Mouse (Mus musculus) MEL (cell line): ENCODE results near the gene Smim24. TPM values are rescaled to one million over a fixed set of nuclear protein-coding genes. Genes with fewer than 3 reads are reported as not detected.

ENCODE experiments used
- DNase-seq: peaks from one replicate; pipeline ENCODE4 v3.0.0; 2011; ENCODE audit warnings: low read depth, low spot score
- H3K27ac ChIP-seq: 2 replicates; pipeline ENCODE4 v1.5.1; 2012; ENCODE audit warnings: low read depth, mild to moderate bottlenecking, control low read depth, low read length, moderate library complexity; ENCODE audit not compliant: control insufficient read depth
- H3K27me3 ChIP-seq, 2 experiments: fragments of 150-350 bp in 1 of 2; sonication (generic) in 1 of 2; 2 replicates each; pipeline ENCODE4 v1.6.1; 2012; ENCODE audit warnings: low read length in 2 of 2, mild to moderate bottlenecking in 2 of 2, improper control_type of control experiment in 1 of 2, moderate library complexity in 1 of 2; ENCODE audit not compliant: insufficient read depth in 2 of 2, control insufficient read depth in 1 of 2
- H3K36me3 ChIP-seq, 2 experiments: 2 replicates each; pipeline ENCODE4 v1.6.1; 2012 to 2014; ENCODE audit warnings: low read length in 2 of 2, improper control_type of control experiment in 1 of 2, inconsistent platforms in 1 of 2, mild to moderate bottlenecking in 1 of 2; ENCODE audit not compliant: insufficient read depth in 2 of 2, control insufficient read depth in 1 of 2
- H3K4me1 ChIP-seq, 2 experiments: fragments of 150-350 bp in 1 of 2; sonication (generic) in 1 of 2; 2 replicates each; pipeline ENCODE4 v1.6.1; 2012; ENCODE audit warnings: low read length in 2 of 2, improper control_type of control experiment in 1 of 2, mild to moderate bottlenecking in 1 of 2; ENCODE audit not compliant: insufficient read depth in 2 of 2, control insufficient read depth in 1 of 2
- H3K4me3 ChIP-seq, 2 experiments: fragments of 150-350 bp in 1 of 2; sonication (generic) in 1 of 2; 2 replicates each; pipeline ENCODE4 v1.5.1; 2012; ENCODE audit warnings: low read depth in 2 of 2, low read length in 2 of 2, mild to moderate bottlenecking in 2 of 2, moderate library complexity in 2 of 2, control low read depth in 1 of 2, improper control_type of control experiment in 1 of 2; ENCODE audit not compliant: control insufficient read depth in 1 of 2, insufficient read depth in 1 of 2
- H3K79me2 ChIP-seq: 2 replicates; pipeline ENCODE4 v1.6.1; 2012; ENCODE audit warnings: mild to moderate bottlenecking, low read length, moderate library complexity; ENCODE audit not compliant: control insufficient read depth, poor library complexity, insufficient read depth
- H3K9ac ChIP-seq: 2 replicates; pipeline ENCODE4 v1.6.1; 2012; ENCODE audit warnings: low read depth, mild to moderate bottlenecking, control low read depth, low read length, moderate library complexity; ENCODE audit not compliant: control insufficient read depth, poor library complexity, severe bottlenecking
- H3K9me3 ChIP-seq: fragments of 150-350 bp; sonication (generic); replicated peaks from 2 replicates; pipeline ENCODE4 v1.6.1; 2012; ENCODE audit warnings: mild to moderate bottlenecking, low read length, improper control_type of control experiment, moderate library complexity; ENCODE audit not compliant: insufficient read depth
- CHD1 ChIP-seq: IDR thresholded peaks from 2 replicates; pipeline ENCODE4 v1.6.1; 2012; ENCODE audit warnings: low read depth, mild to moderate bottlenecking, inconsistent platforms, low read length, improper control_type of control experiment
- CHD2 ChIP-seq: IDR thresholded peaks from 2 replicates; pipeline ENCODE4 v1.6.1; 2011; ENCODE audit warnings: low read length, improper control_type of control experiment
- CTCF ChIP-seq, 3 experiments: IDR thresholded peaks in 2 of 3; conservative IDR thresholded peaks in 1 of 3; 2 replicates each; pipeline ENCODE4 v1.5.1; 2011 to 2012; ENCODE audit warnings: low read length in 3 of 3, low read depth in 2 of 3, mild to moderate bottlenecking in 2 of 3, improper control_type of control experiment in 1 of 3, inconsistent platforms in 1 of 3, mixed read lengths in 1 of 3, moderate library complexity in 1 of 3; ENCODE audit not compliant: control insufficient read depth in 1 of 3, insufficient read depth in 1 of 3, poor library complexity in 1 of 3, severe bottlenecking in 1 of 3
- GABPA ChIP-seq: IDR thresholded peaks from 2 replicates; pipeline ENCODE4 v1.6.1; 2012; ENCODE audit warnings: low read depth, mild to moderate bottlenecking, inconsistent platforms, low read length, improper control_type of control experiment, moderate library complexity
- GATA1 ChIP-seq: IDR thresholded peaks from 2 replicates; pipeline ENCODE4 v1.6.1; 2011; ENCODE audit warnings: low read depth, low read length, improper control_type of control experiment
- HCFC1 ChIP-seq: IDR thresholded peaks from 2 replicates; pipeline ENCODE4 v1.6.1; 2012; ENCODE audit warnings: low read depth, mild to moderate bottlenecking, inconsistent platforms, low read length, improper control_type of control experiment, moderate library complexity
- MAFK ChIP-seq: IDR thresholded peaks from 2 replicates; pipeline ENCODE4 v1.6.1; 2011; ENCODE audit warnings: low read depth, mild to moderate bottlenecking, low read length, improper control_type of control experiment, borderline replicate concordance
- MAX ChIP-seq: IDR thresholded peaks from 2 replicates; pipeline ENCODE4 v1.6.1; 2011; ENCODE audit warnings: low read length, improper control_type of control experiment
- MAZ ChIP-seq: IDR thresholded peaks from 2 replicates; pipeline ENCODE4 v1.6.1; 2012; ENCODE audit warnings: low read depth, mild to moderate bottlenecking, inconsistent platforms, low read length, improper control_type of control experiment
- MXI1 ChIP-seq: IDR thresholded peaks from 2 replicates; pipeline ENCODE4 v1.6.1; 2011; ENCODE audit warnings: mild to moderate bottlenecking, low read depth, low read length, improper control_type of control experiment
- MYB ChIP-seq: IDR thresholded peaks from 2 replicates; pipeline ENCODE4 v1.6.1; 2011; ENCODE audit warnings: mild to moderate bottlenecking, low read depth, low read length, improper control_type of control experiment
- NELFE ChIP-seq: IDR thresholded peaks from 2 replicates; pipeline ENCODE4 v1.6.1; 2011; ENCODE audit warnings: low read depth, low read length, improper control_type of control experiment
- NRF1 ChIP-seq: IDR thresholded peaks from 2 replicates; pipeline ENCODE4 v1.6.1; 2014; ENCODE audit warnings: low read depth, mild to moderate bottlenecking, inconsistent platforms, low read length, improper control_type of control experiment, moderate library complexity; ENCODE audit not compliant: poor library complexity, insufficient read depth, severe bottlenecking
- POLR2A ChIP-seq, 2 experiments: IDR thresholded peaks; 2 replicates each; pipeline ENCODE4 v1.6.1; 2011 to 2012; ENCODE audit warnings: low read length in 2 of 2, mild to moderate bottlenecking in 2 of 2, control low read depth in 1 of 2, improper control_type of control experiment in 1 of 2, low read depth in 1 of 2, moderate library complexity in 1 of 2; ENCODE audit not compliant: control insufficient read depth in 1 of 2, insufficient read depth in 1 of 2, poor library complexity in 1 of 2
- POLR2AphosphoS2 ChIP-seq: IDR thresholded peaks from 2 replicates; pipeline ENCODE4 v1.6.1; 2011; ENCODE audit warnings: low read length, improper control_type of control experiment
- SIN3A ChIP-seq: IDR thresholded peaks from 2 replicates; pipeline ENCODE4 v1.6.1; 2012; ENCODE audit warnings: low read length, improper control_type of control experiment, inconsistent platforms
- SMC3 ChIP-seq: IDR thresholded peaks from 2 replicates; pipeline ENCODE4 v1.6.1; 2011; ENCODE audit warnings: low read depth, low read length, improper control_type of control experiment
- TBP ChIP-seq: IDR thresholded peaks from 2 replicates; pipeline ENCODE4 v1.8.0; 2011; ENCODE audit warnings: low read depth, low read length, improper control_type of control experiment
- TCF12 ChIP-seq: IDR thresholded peaks from 2 replicates; pipeline ENCODE4 v1.6.1; 2014; ENCODE audit warnings: low read depth, mild to moderate bottlenecking, inconsistent platforms, low read length, improper control_type of control experiment, moderate library complexity
- UBTF ChIP-seq: IDR thresholded peaks from 2 replicates; pipeline ENCODE4 v1.6.1; 2012; ENCODE audit warnings: low read depth, mild to moderate bottlenecking, inconsistent platforms, low read length, improper control_type of control experiment, moderate library complexity, borderline replicate concordance; ENCODE audit not compliant: insufficient read depth
- USF1 ChIP-seq: IDR thresholded peaks from 2 replicates; pipeline ENCODE4 v1.6.1; 2014; ENCODE audit warnings: low read depth, mild to moderate bottlenecking, inconsistent platforms, low read length, improper control_type of control experiment, moderate library complexity
- USF2 ChIP-seq, 2 experiments: IDR thresholded peaks; 2 replicates each; pipeline ENCODE4 v1.6.1; 2011 to 2012; ENCODE audit warnings: improper control_type of control experiment in 2 of 2, low read length in 2 of 2, borderline replicate concordance in 1 of 2, inconsistent platforms in 1 of 2, low read depth in 1 of 2, mild to moderate bottlenecking in 1 of 2; ENCODE audit not compliant: insufficient read depth in 1 of 2
- ZC3H11A ChIP-seq: IDR thresholded peaks from 2 replicates; pipeline ENCODE4 v1.6.1; 2012; ENCODE audit warnings: low read depth, mild to moderate bottlenecking, inconsistent platforms, low read length, improper control_type of control experiment
- ZKSCAN1 ChIP-seq: IDR thresholded peaks from 2 replicates; pipeline ENCODE4 v1.6.1; 2012; ENCODE audit warnings: low read depth, mild to moderate bottlenecking, inconsistent platforms, low read length, improper control_type of control experiment, moderate library complexity
- ZNF384 ChIP-seq: IDR thresholded peaks from 2 replicates; pipeline ENCODE4 v1.6.1; 2012; ENCODE audit warnings: low read depth, mild to moderate bottlenecking, inconsistent platforms, low read length, improper control_type of control experiment
- polyA plus RNA-seq, 2 experiments: library from polyadenylated mRNA; stranded (reverse) in 1 of 2; unstranded in 1 of 2; fragments of >175 nt in 1 of 2; fragments of >200 nt in 1 of 2; gene quantifications; 2 replicates each; pipeline versions ENCODE4 v1.2.1 to v1.2.4; 2012; ENCODE audit warnings: low replicate concordance in 2 of 2, low read depth in 1 of 2; ENCODE audit not compliant: insufficient read length in 2 of 2, insufficient read depth in 1 of 2, missing spikeins in 1 of 2
- total RNA-seq: library from RNA; depleted of rRNA; stranded (reverse); fragments of 300-350 nt; gene quantifications from 2 replicates; pipeline ENCODE4 v1.2.3, GENCODE M21; 2012

The Smim24 gene
- total and polyA plus RNA-seq, 3 experiments = 6.7 to 29.5 TPM; not detected in 1

- TF ChIP-seq ZNF384 = no peak
- no peak for TF ChIP-seq MAFK
- peak; percentile 28; the same call in 1 of the 2 replicates for TF ChIP-seq POLR2AphosphoS2
- TF ChIP-seq ZC3H11A = no peak
- peak; percentile 98 for TF ChIP-seq MXI1
- TF ChIP-seq SMC3 = no peak
- TF ChIP-seq GATA1 = no peak
- TF ChIP-seq USF2 (IDR thresholded peaks at IDR 0.05; ENCODE audit: borderline replicate concordance in 1 of 2, insufficient read depth in 1 of 2, low read depth in 1 of 2, low read length in 2 of 2) = no peak; a peak in 1 of 4 replicates
- peak; percentile 36; the same call in 1 of the 2 replicates for TF ChIP-seq MAZ
- TF ChIP-seq USF1 = peak; percentile 77
- no peak for TF ChIP-seq GABPA
- TF ChIP-seq, all 39 proteins: peak for 20
Measured at GRCm38 (mm10) chr10:81356352-81356990, 36.4 kb upstream of the Smim24 start (continued).

GRCm38 (mm10) chr10:81356991-81357844, 35.6 kb upstream of the Smim24 start, which contains the start of gene Mfsd12:
Gene Mfsd12, plus strand, starts transcription at chr10:81357491.
- no peak for TF ChIP-seq MYB
- TF ChIP-seq MAX = no peak
- TF ChIP-seq TBP = peak; percentile 77
- 0 out of 2 replicates have a peak, but pooled peaks have one; percentile 11 for TF ChIP-seq USF1
- peak; percentile 84 to 92 for TF ChIP-seq POLR2A (IDR thresholded peaks at IDR 0.05; ENCODE audit: control insufficient read depth in 1 of 2, insufficient read depth in 1 of 2, low read depth in 1 of 2, low read length in 2 of 2, poor library complexity in 1 of 2)
- TF ChIP-seq CHD2 = no peak
- TF ChIP-seq TCF12 = peak; percentile 72
- TF ChIP-seq SIN3A = peak; percentile 75
- peak; percentile 71 for TF ChIP-seq HCFC1
- peak; percentile 85 for TF ChIP-seq NELFE
- TF ChIP-seq CTCF (IDR thresholded peaks at IDR 0.05 in 2 of 3, conservative IDR thresholded peaks at IDR 0.05 in 1 of 3; ENCODE audit: control insufficient read depth in 1 of 3, insufficient read depth in 1 of 3, low read depth in 2 of 3, low read length in 3 of 3, poor library complexity in 1 of 3, severe bottlenecking in 1 of 3) = no peak
- TF ChIP-seq UBTF = 0 out of 2 replicates have a peak, but pooled peaks have one; percentile 58
- peak; percentile 26; the same call in 1 of the 2 replicates for TF ChIP-seq NRF1
- peak; percentile 56; the same call in 1 of the 2 replicates for TF ChIP-seq MXI1
- no peak for TF ChIP-seq ZKSCAN1
- TF ChIP-seq CHD1 = no peak
- H3K36me3 ChIP-seq = peaks cover 0 to 20% of the 10 kb centered on the region in 2 experiments; a peak in 3 of 4 replicates
- peaks cover 2 to 29% of the 10 kb centered on the region in 2 experiments; a peak in 3 of 4 replicates for H3K4me1 ChIP-seq
- DNase-seq = peak; percentile 94
- H3K27ac ChIP-seq = peak within 1 kb of the TSS; percentile 96
- no peaks in the 10 kb centered on the region for H3K9me3 ChIP-seq
- no peaks in the 10 kb centered on the region for H3K27me3 ChIP-seq
- peak within 1 kb of the TSS; percentile 62 to 68 for H3K4me3 ChIP-seq
- H3K79me2 ChIP-seq = peaks cover 27% of the 10 kb centered on the region
- H3K9ac ChIP-seq = peak within 1 kb of the TSS; percentile 84
